Mouse (Mus musculus) forebrain, embryonic 14.5 days (tissue): ENCODE measurements at regions not wholly inside any gene's neighbourhood (a gene's known extent, or its start where the extent isn't known, plus 50 kb on each side); places are given as distances from the start of the nearest gene placed in this dataset.

ENCODE experiments used
- ATAC-seq: fragments of 200-750 bp; cut with Nextera tagmentation; 2 replicates; pipeline ENCODE4 v1.8.0; 2017; ENCODE audit warnings: mild to moderate bottlenecking, moderate library complexity
- DNase-seq: peaks from one replicate; pipeline ENCODE4 v3.0.0-alpha.2; 2015; ENCODE audit warnings: low spot score
- H3K27ac ChIP-seq: fragments of 300-500 bp; sonication (generic); 2 replicates; pipeline ENCODE4 v1.5.1; 2014; ENCODE audit warnings: low read depth, mild to moderate bottlenecking, control low read depth, low read length, moderate library complexity
- H3K27me3 ChIP-seq: fragments of 300-500 bp; sonication (generic); replicated peaks from 2 replicates; pipeline ENCODE4 v1.6.1; 2014; ENCODE audit warnings: low read length, control low read depth, mixed read lengths; ENCODE audit not compliant: control insufficient read depth, insufficient read depth
- H3K36me3 ChIP-seq: fragments of 300-500 bp; sonication (generic); 2 replicates; pipeline ENCODE4 v1.6.1; 2014; ENCODE audit warnings: low read length, control low read depth; ENCODE audit not compliant: control insufficient read depth, insufficient read depth
- H3K4me1 ChIP-seq: fragments of 300-500 bp; sonication (generic); 2 replicates; pipeline ENCODE4 v1.6.1; 2014; ENCODE audit warnings: antibody characterized with exemption, low read length, control low read depth; ENCODE audit not compliant: control insufficient read depth, insufficient read depth
- H3K4me2 ChIP-seq: fragments of 300-500 bp; sonication (generic); 2 replicates; pipeline ENCODE4 v1.6.1; 2014; ENCODE audit warnings: mild to moderate bottlenecking, control low read depth, low read length
- H3K4me3 ChIP-seq: fragments of 300-500 bp; sonication (generic); 2 replicates; pipeline ENCODE4 v1.5.1; 2014; ENCODE audit warnings: low read depth, low read length, control low read depth
- H3K9ac ChIP-seq: fragments of 300-500 bp; sonication (generic); 2 replicates; pipeline ENCODE4 v1.6.1; 2014; ENCODE audit warnings: mild to moderate bottlenecking, low read length, control low read depth, moderate library complexity
- H3K9me3 ChIP-seq: fragments of 300-500 bp; sonication (generic); replicated peaks from 2 replicates; pipeline ENCODE4 v1.6.1; 2016; ENCODE audit warnings: low read length, control low read depth, mixed read lengths; ENCODE audit not compliant: control insufficient read depth
- WGBS: fragments of 180-500 bp; shearing (Covaris S2); extraction: QIAGEN DNeasy Blood & Tissue Kit; methylation state at CpG from one replicate; pipeline ENCODE4 v1.1.7; 2014; 5-methylcytosine and 5-hydroxymethylcytosine counted together

- 12% methylated on average over 5 of the region's 5 CpGs for WGBS
Measured at GRCm38 (mm10) chr10:110534387-110534786, 78.4 kb upstream of the Nav3 start.

DNA sequence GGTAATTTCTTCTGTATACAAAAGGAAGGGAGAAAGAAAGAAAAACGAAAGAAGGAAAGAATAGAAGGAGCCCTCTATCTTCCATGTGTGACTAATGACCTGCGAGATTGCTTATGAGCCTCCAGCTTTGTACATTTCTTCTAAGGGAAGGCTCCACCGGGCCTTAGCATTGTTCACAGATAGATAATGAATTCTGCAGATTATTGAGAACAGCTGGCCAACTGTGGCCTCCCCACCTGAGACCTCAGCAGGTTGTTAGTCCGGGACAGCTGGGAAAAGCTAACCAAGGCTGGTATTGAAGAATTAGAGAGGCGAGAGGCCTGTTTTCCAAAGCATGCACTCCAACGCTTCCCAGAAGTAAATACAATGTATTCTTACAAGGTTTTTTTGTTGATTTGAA is 86.7 kb upstream of the Nav3 start:
- Histone ChIP-seq H3K4me3 (no peak overlapping the region), H3K4me2 (no peak overlapping the region), H3K9me3 (no peaks in the 10 kb centered on the region), H3K27ac (no peak overlapping the region), H3K27me3 (no peaks in the 10 kb centered on the region), H3K36me3 (no peaks in the 10 kb centered on the region), H3K4me1 (0 out of 2 replicates have a peak, but pooled peaks cover 3% of the 10 kb centered on the region), H3K9ac (no peak overlapping the region)
- WGBS, result 15% methylated on average over 6 of the region's 6 CpGs
- peak; percentile 19 for DNase-seq
- no peak for ATAC-seq

More at GRCm38 (mm10) chr10:110534387-110534786, 78.4 kb upstream of the Nav3 start:
- H3K27me3 ChIP-seq, result no peaks in the 10 kb centered on the region
- peak overlapping the region; percentile 11; the same call in 1 of the 2 replicates for H3K4me2 ChIP-seq
- DNase-seq (peak; percentile 40), ATAC-seq (no peak)
- H3K4me3 ChIP-seq, result no peak overlapping the region
- H3K9me3 ChIP-seq, result no peaks in the 10 kb centered on the region
- peak overlapping the region; percentile 23; the same call in 1 of the 2 replicates for H3K27ac ChIP-seq
- no peak overlapping the region for H3K9ac ChIP-seq
- H3K4me1 ChIP-seq, result no peaks in the 10 kb centered on the region
- no peaks in the 10 kb centered on the region for H3K36me3 ChIP-seq

DNA sequence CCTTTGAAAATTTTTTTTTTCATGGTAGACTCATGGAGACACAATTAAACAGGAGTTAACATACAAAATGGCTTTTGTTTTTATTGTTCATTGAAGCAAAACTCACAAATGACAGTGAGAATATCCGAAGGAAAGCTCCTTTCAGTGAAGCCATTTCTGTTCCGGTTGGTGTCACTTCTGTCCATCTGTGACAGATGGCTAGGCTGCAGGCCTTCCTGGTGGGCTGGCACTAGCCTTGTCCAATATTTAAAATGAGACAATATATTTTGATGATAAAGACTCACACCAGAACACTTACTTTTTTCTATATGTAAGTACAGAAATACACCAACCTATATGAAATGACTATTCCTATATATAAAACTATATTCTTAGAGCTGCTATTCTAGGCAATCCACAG is 92.4 kb upstream of the Nav3 start:
- H3K4me2 ChIP-seq, result no peak overlapping the region
- no peaks in the 10 kb centered on the region for H3K4me1 ChIP-seq
- no peak for DNase-seq
- no peak for ATAC-seq
- no peaks in the 10 kb centered on the region for H3K9me3 ChIP-seq
- H3K27me3 ChIP-seq, result no peaks in the 10 kb centered on the region
- no peak overlapping the region for H3K4me3 ChIP-seq
- H3K36me3 ChIP-seq, result no peaks in the 10 kb centered on the region
- WGBS, result 72% methylated on average over 2 of the region's 2 CpGs
- no peak overlapping the region for H3K9ac ChIP-seq
- H3K27ac ChIP-seq, result no peak overlapping the region

DNA sequence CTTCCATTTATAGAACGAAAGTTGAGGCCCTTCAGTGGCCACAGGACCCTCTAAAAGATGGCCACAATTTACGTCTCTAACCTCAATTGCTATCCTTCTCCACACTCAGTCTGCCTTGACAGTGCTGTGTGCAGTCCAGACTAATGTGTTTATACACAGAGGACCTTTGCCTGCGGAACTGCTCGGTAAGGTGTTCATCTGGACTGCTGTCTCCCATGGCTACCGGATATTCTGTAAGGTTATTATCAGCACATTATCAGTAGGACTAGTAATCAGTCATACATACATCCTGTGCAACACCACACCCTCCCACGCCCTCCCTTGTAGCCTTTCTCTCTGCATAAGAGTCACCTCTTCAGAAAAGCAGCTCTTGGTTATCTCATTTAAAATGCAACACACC is 98.0 kb upstream of the Nav3 start:
- ATAC-seq (no peak), DNase-seq (no peak)
- Histone ChIP-seq H3K9ac (no peak overlapping the region), H3K4me2 (no peak overlapping the region), H3K27ac (no peak overlapping the region), H3K9me3 (no peaks in the 10 kb centered on the region), H3K4me3 (no peak overlapping the region), H3K36me3 (no peaks in the 10 kb centered on the region), H3K27me3 (no peaks in the 10 kb centered on the region), H3K4me1 (peaks cover 3% of the 10 kb centered on the region; the same call in 1 of the 2 replicates)
- 89% methylated on average over 6 of the region's 6 CpGs for WGBS

DNA sequence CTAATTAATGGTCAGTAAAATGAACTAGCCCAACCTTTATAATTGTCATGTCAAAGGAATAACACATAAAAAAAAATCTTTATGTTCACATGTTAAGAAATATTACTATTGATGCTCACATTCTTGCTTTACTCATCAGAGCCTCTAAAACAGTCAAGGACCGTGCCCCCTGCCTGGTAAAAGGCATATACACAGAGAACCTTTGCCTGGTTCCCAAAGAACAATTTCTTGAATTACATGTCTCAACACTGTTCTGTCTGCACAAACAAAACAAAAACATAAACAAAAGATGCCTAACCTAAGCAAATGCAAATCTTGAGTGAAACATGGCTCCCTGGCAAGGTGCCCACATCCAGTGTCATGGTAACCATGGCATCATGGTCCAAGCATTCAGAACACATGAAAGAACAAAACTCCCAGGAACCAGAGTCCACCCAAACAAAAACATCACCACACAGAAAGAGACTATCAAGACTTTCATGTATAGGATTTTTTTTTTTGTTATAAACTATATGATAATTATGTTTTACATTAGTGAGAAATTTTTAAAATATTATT is 100.4 kb upstream of the Nav3 start:
- no peak overlapping the region for H3K27ac ChIP-seq
- WGBS, result 48% methylated on average over 1 of the region's 1 CpGs
- no peaks in the 10 kb centered on the region for H3K36me3 ChIP-seq
- no peaks in the 10 kb centered on the region for H3K9me3 ChIP-seq
- H3K4me3 ChIP-seq, result no peak overlapping the region
- peaks cover 3% of the 10 kb centered on the region; the same call in 1 of the 2 replicates for H3K4me1 ChIP-seq
- H3K9ac ChIP-seq, result no peak overlapping the region
- no peak overlapping the region for H3K4me2 ChIP-seq
- ATAC-seq (peak; percentile 83), DNase-seq (peak; percentile 78)
- H3K27me3 ChIP-seq, result no peaks in the 10 kb centered on the region

GRCm38 (mm10) chr10:110563057-110563456 is 107.1 kb upstream of the Nav3 start:
- Histone ChIP-seq H3K9ac (no peak overlapping the region), H3K27ac (no peak overlapping the region), H3K27me3 (no peaks in the 10 kb centered on the region), H3K9me3 (no peaks in the 10 kb centered on the region), H3K4me2 (no peak overlapping the region), H3K4me3 (no peak overlapping the region), H3K4me1 (no peaks in the 10 kb centered on the region), H3K36me3 (no peaks in the 10 kb centered on the region)
- DNase-seq (no peak), ATAC-seq (no peak)
- WGBS, result 93% methylated on average over 5 of the region's 5 CpGs

DNA sequence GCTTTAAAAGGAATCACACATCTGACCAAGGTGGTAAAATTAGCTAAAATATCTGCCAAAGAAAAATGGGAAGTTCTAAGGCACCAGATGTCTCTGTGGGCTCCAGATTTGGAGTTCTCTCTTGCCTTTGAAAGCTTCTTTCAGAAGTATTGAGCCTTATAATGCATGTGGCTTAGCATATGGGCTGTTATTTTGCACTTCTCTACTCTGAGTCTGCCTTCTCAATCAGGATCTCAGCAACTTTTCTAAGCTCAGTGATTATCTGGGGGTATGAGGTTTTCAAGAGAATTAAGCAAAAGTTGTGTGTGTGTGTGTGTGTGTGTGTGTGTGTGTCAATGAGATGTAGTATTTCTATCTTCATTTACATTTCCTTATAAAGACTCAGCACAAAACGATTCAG is 107.6 kb upstream of the Nav3 start:
- Histone ChIP-seq H3K9ac (no peak overlapping the region), H3K4me1 (no peaks in the 10 kb centered on the region), H3K27me3 (no peaks in the 10 kb centered on the region), H3K27ac (no peak overlapping the region), H3K9me3 (no peaks in the 10 kb centered on the region), H3K4me2 (no peak overlapping the region), H3K4me3 (no peak overlapping the region), H3K36me3 (no peaks in the 10 kb centered on the region)
- 50% methylated on average over 1 of the region's 1 CpGs for WGBS
- ATAC-seq (no peak), DNase-seq (no peak)

DNA sequence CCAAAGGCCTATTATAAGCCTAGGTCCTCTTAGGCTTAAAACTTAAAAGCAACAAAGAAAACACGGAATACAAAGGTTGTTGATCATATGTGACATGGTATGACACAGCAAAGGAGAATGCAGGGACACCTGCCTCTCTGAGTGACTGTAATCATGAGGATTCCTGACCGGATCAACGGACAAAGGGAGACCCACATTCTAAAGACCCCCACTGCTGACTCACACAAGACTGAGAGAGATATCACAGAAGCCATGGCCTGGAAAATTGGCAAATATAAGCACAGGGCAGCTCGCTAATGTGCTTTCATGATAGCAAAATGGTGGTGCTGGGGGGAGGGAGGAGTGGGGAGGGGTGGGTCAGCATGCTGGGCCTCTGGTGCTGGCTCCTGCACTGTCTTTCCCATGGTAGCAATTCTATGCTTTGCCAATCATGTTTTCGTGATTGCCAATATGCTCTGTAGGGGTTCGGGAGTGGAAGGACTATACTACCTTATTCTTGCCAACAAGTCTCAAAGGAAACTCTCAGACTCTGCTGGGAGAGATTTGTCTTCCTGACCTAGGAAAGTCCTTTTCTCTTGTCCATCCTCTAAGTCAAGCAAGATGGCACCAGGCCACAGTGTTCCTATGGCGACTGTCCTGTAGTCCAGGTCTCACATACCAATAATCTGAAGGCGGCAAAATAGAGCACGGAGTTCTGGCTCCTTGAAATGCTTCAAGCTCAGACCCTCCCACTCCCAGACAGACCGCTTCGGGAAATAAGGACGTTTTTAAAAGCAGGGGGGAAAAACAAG is 110.5 kb upstream of the Nav3 start:
- DNase-seq, result peak; percentile 33
- no peaks in the 10 kb centered on the region for H3K36me3 ChIP-seq
- H3K4me2 ChIP-seq, result no peak overlapping the region
- no peak overlapping the region for H3K4me3 ChIP-seq
- 76% methylated on average over 12 of the region's 12 CpGs for WGBS
- H3K27ac ChIP-seq, result no peak overlapping the region
- no peaks in the 10 kb centered on the region for H3K27me3 ChIP-seq
- H3K9me3 ChIP-seq, result no peaks in the 10 kb centered on the region
- no peak overlapping the region for H3K9ac ChIP-seq
- no peaks in the 10 kb centered on the region for H3K4me1 ChIP-seq
- ATAC-seq, result 0 out of 2 replicates have a peak, but pooled peaks have one; percentile 20

DNA sequence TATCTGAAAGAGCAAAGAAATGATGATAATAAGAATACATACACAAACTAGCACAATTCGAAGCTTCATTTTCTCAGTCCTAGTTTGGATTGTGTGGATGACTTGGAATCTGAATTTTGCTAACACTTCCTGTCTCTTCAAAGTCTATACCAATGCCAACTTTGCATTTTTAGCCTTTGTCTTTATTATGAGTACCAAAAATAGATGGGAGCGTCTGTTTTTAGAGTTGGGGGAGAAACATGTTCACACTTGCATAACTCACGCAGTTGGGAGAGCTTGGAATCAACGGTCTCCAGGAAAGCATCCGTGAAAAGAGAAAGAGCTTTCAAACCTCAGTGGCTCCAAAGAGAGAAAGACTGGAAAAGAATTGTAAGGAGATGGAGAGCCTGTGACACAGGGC is 114.5 kb upstream of the Nav3 start:
- Histone ChIP-seq H3K9ac (no peak overlapping the region), H3K27ac (no peak overlapping the region), H3K4me1 (no peaks in the 10 kb centered on the region), H3K4me3 (no peak overlapping the region), H3K4me2 (no peak overlapping the region), H3K9me3 (no peaks in the 10 kb centered on the region), H3K27me3 (no peaks in the 10 kb centered on the region), H3K36me3 (no peaks in the 10 kb centered on the region)
- ATAC-seq (no peak), DNase-seq (no peak)
- WGBS, result 91% methylated on average over 5 of the region's 5 CpGs
